Mouse (Mus musculus) bone marrow macrophage, adult 2 months (primary cell): ENCODE measurements around the gene Gpc4.

Experiments
- CTCF ChIP-seq: IDR thresholded peaks from 2 replicates; pipeline ENCODE4 v1.5.1; 2012; ENCODE audit warnings: low read depth, mild to moderate bottlenecking, low read length, moderate library complexity
- POLR2A ChIP-seq: IDR thresholded peaks from 2 replicates; pipeline ENCODE4 v1.6.1; 2012; ENCODE audit warnings: mild to moderate bottlenecking, low read depth, low read length, borderline replicate concordance

- TF ChIP-seq POLR2A (no peak), CTCF (no peak)
Observed at GRCm38 (mm10) chrX:52072410-52072809, 92.6 kb downstream of the Gpc4 start.
